Mouse (Mus musculus) hematopoietic multipotent progenitor cell, adult 10-12 weeks (in vitro differentiated cells): ENCODE data around the gene Olfr65. TPM values are rescaled to one million over a fixed set of nuclear protein-coding genes. Genes with fewer than 3 reads are reported as not detected.

Experiments
- polyA plus RNA-seq: library from polyadenylated mRNA; stranded (reverse); fragments of >175 nt; gene quantifications from 2 replicates; pipeline ENCODE4 v1.2.3, GENCODE M21; 2012; ENCODE audit warnings: low replicate concordance

Gene Olfr65
- not detected in 2 replicates for polyA plus RNA-seq

GRCm38 (mm10) chr7:103903187-103903586, at the start of gene Olfr65:
Olfr65 (plus strand) TSS chr7:103903487.

GRCm38 (mm10) chr7:103886152-103886551, 17.1 kb upstream of the Olfr65 start, which contains the start of gene Olfr66:
Olfr66 (minus strand) TSS chr7:103886252.

GRCm38 (mm10) chr7:103894385-103894784, 8.9 kb upstream of the Olfr65 start, which contains the start of gene Olfr64:
Olfr64 (minus strand) TSS chr7:103894485.

GRCm38 (mm10) chr7:103928525-103928924, 25.2 kb downstream of the Olfr65 start, which contains the start of gene Olfr631:
Olfr631 (plus strand) TSS chr7:103928825.

DNA sequence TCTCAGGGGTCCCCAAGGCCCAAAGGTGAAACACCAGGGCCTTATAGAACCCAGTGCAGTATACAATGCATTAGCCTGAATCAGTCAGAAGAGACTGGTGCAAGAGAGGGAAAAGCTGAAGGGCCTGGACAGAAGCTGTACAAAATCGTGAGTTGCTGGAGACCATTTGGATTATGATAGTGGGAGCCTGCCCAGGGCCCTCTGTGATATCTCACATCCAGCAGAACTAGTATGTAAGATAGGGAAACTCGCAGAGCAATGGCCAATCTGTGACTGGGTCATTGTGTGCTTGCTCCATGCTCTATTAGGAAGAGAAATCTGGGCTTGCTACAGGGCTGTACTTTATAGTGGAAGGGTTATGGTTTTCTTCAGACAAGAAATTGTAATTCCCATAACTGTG, 31.0 kb downstream of the Olfr65 start, which contains the start of gene Olfr632:
Olfr632 (plus strand) TSS at position 84 of the 400 bp plus-strand sequence.

DNA sequence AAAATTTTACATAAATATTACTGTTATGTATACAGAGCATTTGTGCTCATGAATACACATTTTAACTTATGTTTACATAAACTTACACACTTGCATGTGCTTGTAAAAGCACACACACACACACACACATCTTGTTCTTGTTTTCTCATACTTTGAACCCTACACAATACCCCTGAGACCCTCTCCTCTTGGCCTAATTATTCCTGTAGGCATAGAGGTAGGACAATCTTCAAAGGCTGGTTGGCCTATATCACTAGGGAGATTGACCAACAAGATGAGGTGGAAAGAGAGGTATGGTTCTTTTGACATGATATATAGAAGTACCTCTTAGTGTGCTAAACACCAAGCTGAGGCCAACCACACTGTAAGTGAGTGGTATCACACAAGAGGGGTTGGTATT, 40.9 kb downstream of the Olfr65 start, which contains the start of gene Olfr633:
Olfr633 (plus strand) TSS at position 301 of the 400 bp plus-strand sequence.

Other genes with a start within 250 kb of the Olfr65 start
- not detected in 2 replicates for gene Olfr623, start 239.8 kb upstream of the Olfr65 start, polyA plus RNA-seq
- gene Olfr624, start 232.3 kb upstream of the Olfr65 start, polyA plus RNA-seq, result not detected in 2 replicates
- gene Olfr625-ps1, start 220.8 kb upstream of the Olfr65 start, polyA plus RNA-seq, result not detected in 2 replicates
- not detected in 2 replicates for gene Olfr243, start 188.8 kb upstream of the Olfr65 start, polyA plus RNA-seq
- not detected in 2 replicates for gene Olfr628, start 173.1 kb upstream of the Olfr65 start, polyA plus RNA-seq
- not detected in 2 replicates for gene Olfr629, start 158.5 kb upstream of the Olfr65 start, polyA plus RNA-seq
- not detected in 2 replicates for gene Olfr630, start 146.2 kb upstream of the Olfr65 start, polyA plus RNA-seq
- gene Olfr69, start 131.9 kb upstream of the Olfr65 start, polyA plus RNA-seq, result not detected in 2 replicates
- not detected in 2 replicates for gene Olfr68, start 123.8 kb upstream of the Olfr65 start, polyA plus RNA-seq
- gene Olfr67, start 111.7 kb upstream of the Olfr65 start, polyA plus RNA-seq, result not detected in 2 replicates
- gene Hbb-bt, start 89.5 kb upstream of the Olfr65 start, polyA plus RNA-seq, result 80.8 and 4,115 TPM in 2 replicates
- gene Hbb-bs, start 75.4 kb upstream of the Olfr65 start, polyA plus RNA-seq, result 6,525 and 69,736 TPM in 2 replicates
- gene Hbb-bh2, start 63.0 kb upstream of the Olfr65 start, polyA plus RNA-seq, result not detected in 2 replicates
- gene Hbb-bh1, start 60.3 kb upstream of the Olfr65 start, polyA plus RNA-seq, result not detected in 2 replicates
- gene Hbb-y, start 50.3 kb upstream of the Olfr65 start, polyA plus RNA-seq, result not detected in 2 replicates
- gene Olfr66, start 17.2 kb upstream of the Olfr65 start, polyA plus RNA-seq, result 0.15 TPM in 1 of 2 replicates, not detected in the other
- gene Olfr64, start 9.0 kb upstream of the Olfr65 start, polyA plus RNA-seq, result not detected in 2 replicates
- gene Olfr631, start 25.3 kb downstream of the Olfr65 start, polyA plus RNA-seq, result not detected in 2 replicates
- not detected in 2 replicates for gene Olfr632, start 30.9 kb downstream of the Olfr65 start, polyA plus RNA-seq
- not detected in 2 replicates for gene Olfr633, start 41.0 kb downstream of the Olfr65 start, polyA plus RNA-seq
- gene Olfr635, start 67.7 kb downstream of the Olfr65 start, polyA plus RNA-seq, result 0.02 and 0.03 TPM in 2 replicates
- not detected in 2 replicates for gene Olfr638, start 95.3 kb downstream of the Olfr65 start, polyA plus RNA-seq
- gene Olfr639, start 113.8 kb downstream of the Olfr65 start, polyA plus RNA-seq, result not detected in 2 replicates
- gene Olfr640, start 122.1 kb downstream of the Olfr65 start, polyA plus RNA-seq, result not detected in 2 replicates
- gene Olfr641, start 132.0 kb downstream of the Olfr65 start, polyA plus RNA-seq, result not detected in 2 replicates
- gene Olfr642, start 149.2 kb downstream of the Olfr65 start, polyA plus RNA-seq, result not detected in 2 replicates
- 0.04 TPM in 1 of 2 replicates, not detected in the other for gene 4930516K23Rik, start 158.0 kb downstream of the Olfr65 start, polyA plus RNA-seq
- not detected in 2 replicates for gene Olfr644, start 168.4 kb downstream of the Olfr65 start, polyA plus RNA-seq
- not detected in 2 replicates for gene Olfr645, start 182.0 kb downstream of the Olfr65 start, polyA plus RNA-seq
- not detected in 2 replicates for gene Olfr646, start 201.4 kb downstream of the Olfr65 start, polyA plus RNA-seq
- gene Ubqln5, start 226.3 kb downstream of the Olfr65 start, polyA plus RNA-seq, result not detected in 2 replicates
- gene Olfr643, start 233.9 kb downstream of the Olfr65 start, polyA plus RNA-seq, result not detected in 2 replicates
- gene Ubqln3, start 239.8 kb downstream of the Olfr65 start, polyA plus RNA-seq, result not detected in 2 replicates
- gene Ubqlnl, start 247.1 kb downstream of the Olfr65 start, polyA plus RNA-seq, result not detected in 2 replicates